Mouse (Mus musculus) embryonic facial prominence, embryonic 13.5 days (tissue): ENCODE results near the gene Ermp1. TPM values are rescaled to one million over a fixed set of nuclear protein-coding genes. Genes with fewer than 3 reads are reported as not detected.

Experiments used
- ATAC-seq: fragments of 200-750 bp; cut with Nextera tagmentation; 2 replicates; pipeline ENCODE4 v1.8.0; 2017; ENCODE audit warnings: low read depth; ENCODE audit not compliant: insufficient number of reproducible peaks, insufficient read depth, low FRiP score, low TSS enrichment
- H3K27ac ChIP-seq: fragments of 300-500 bp; sonication (generic); 2 replicates; pipeline ENCODE4 v1.5.1; 2015; ENCODE audit warnings: moderate library complexity, mild to moderate bottlenecking, inconsistent platforms
- H3K27me3 ChIP-seq: fragments of 300-500 bp; sonication (generic); 2 replicates; pipeline ENCODE4 v1.6.1; 2015; ENCODE audit warnings: mild to moderate bottlenecking, inconsistent platforms
- H3K36me3 ChIP-seq: fragments of 300-500 bp; sonication (generic); 2 replicates; pipeline ENCODE4 v1.6.1; 2015; ENCODE audit warnings: mild to moderate bottlenecking, inconsistent platforms
- H3K4me1 ChIP-seq: fragments of 300-500 bp; sonication (generic); 2 replicates; pipeline ENCODE4 v1.6.1; 2015; ENCODE audit warnings: inconsistent platforms
- H3K4me2 ChIP-seq: fragments of 300-500 bp; sonication (generic); 2 replicates; pipeline ENCODE4 v1.6.1; 2015; ENCODE audit warnings: moderate library complexity, mild to moderate bottlenecking, inconsistent platforms
- H3K4me3 ChIP-seq: fragments of 300-500 bp; sonication (generic); 2 replicates; pipeline ENCODE4 v1.5.1; 2015; ENCODE audit warnings: mild to moderate bottlenecking, inconsistent platforms
- H3K9ac ChIP-seq: fragments of 300-500 bp; sonication (generic); 2 replicates; pipeline ENCODE4 v1.6.1; 2015; ENCODE audit warnings: mild to moderate bottlenecking, inconsistent platforms
- H3K9me3 ChIP-seq: fragments of 300-500 bp; sonication (generic); 2 replicates; pipeline ENCODE4 v1.6.1; 2016; ENCODE audit warnings: inconsistent platforms
- WGBS: fragments of 180-500 bp; shearing (Covaris S2); methylation state at CpG from one replicate; pipeline ENCODE4 v1.1.7; 2015; ENCODE audit warnings: mixed read lengths; 5-methylcytosine and 5-hydroxymethylcytosine counted together
- polyA plus RNA-seq: library from polyadenylated mRNA; unstranded; fragments of >200 nt; fragmentation: Nextera tagmentation; extraction: Ambion mirVana; gene quantifications from 2 replicates; pipeline ENCODE4 v1.2.1, GENCODE M21; 2015

Gene Ermp1
- polyA plus RNA-seq, 1 experiment from 2014 or later, result 21.9 TPM

DNA sequence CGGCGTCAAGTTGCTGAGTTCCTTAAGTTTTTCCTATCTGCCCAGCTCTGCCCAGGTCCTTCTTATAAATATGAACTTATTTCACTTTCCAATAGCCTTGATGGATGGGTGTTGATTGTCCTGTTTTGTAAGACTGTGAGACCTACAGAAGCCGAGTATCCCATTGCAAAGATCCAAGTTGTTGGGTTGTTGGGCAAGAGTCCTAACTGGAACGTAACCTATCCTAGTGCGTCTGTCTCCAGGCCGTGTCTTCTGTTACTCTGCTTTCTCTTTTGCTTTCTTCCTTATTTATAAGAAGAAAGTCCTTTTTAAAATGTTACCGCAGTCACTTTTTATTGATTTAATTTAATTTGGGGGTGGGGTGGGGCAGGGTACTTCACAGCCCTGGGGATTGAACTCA, 26.7 kb upstream of the Ermp1 start:
- no peak for ATAC-seq
- no peak overlapping the region for H3K27ac ChIP-seq
- 95% methylated on average over 7 of the region's 7 CpGs for WGBS
- no peaks in the 10 kb centered on the region for H3K36me3 ChIP-seq
- no peak overlapping the region for H3K4me3 ChIP-seq
- H3K4me2 ChIP-seq, result no peak overlapping the region
- H3K9me3 ChIP-seq, result no peaks in the 10 kb centered on the region
- H3K27me3 ChIP-seq, result no peaks in the 10 kb centered on the region
- H3K4me1 ChIP-seq, result no peaks in the 10 kb centered on the region
- no peak overlapping the region for H3K9ac ChIP-seq

DNA sequence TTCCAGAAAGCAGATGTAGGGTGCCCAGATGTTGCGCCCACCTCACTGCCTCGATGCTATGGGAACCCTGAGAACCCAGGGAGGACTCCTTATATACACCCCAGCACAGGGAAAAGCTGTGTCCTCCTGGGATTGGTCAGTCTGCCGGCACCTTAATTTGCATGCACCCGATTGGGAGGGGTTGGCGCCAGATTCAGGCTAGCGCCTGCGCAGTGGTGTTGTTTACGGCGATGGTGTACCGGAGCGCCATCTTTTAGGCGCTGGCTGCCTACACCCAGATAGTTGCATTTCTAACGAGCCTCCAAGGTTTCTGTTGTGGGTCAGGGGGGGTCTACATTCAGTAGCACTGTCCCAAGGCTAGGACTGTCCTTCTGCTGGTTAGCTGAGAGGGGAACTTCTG, 24.4 kb upstream of the Ermp1 start:
- WGBS, result 93% methylated on average over 13 of the region's 13 CpGs

DNA sequence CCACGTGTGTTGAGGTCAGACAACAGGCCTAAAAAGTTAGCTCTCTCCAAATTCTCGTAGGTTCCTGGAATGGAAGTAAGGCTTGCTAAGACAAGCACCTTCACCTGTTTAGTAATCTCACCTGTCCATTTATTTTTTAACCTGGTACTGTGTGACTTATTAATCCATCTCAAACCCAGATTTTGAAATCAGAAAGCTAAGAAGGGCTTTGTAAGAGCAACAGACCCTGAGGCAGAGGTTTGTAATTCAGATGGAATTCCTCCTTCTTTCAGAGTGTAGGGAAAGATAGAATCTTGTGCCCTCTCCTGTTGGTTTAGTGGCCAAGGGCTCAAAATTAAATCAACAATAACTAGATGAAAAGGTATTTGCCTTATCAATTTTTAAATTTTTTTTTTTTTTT, 22.9 kb upstream of the Ermp1 start:
- H3K36me3 ChIP-seq, result no peaks in the 10 kb centered on the region
- peaks cover 13% of the 10 kb centered on the region for H3K4me1 ChIP-seq
- no peak overlapping the region for H3K4me3 ChIP-seq
- no peak overlapping the region for H3K9ac ChIP-seq
- WGBS, result 61% methylated on average over 2 of the region's 2 CpGs
- H3K27ac ChIP-seq, result no peak overlapping the region
- no peak overlapping the region for H3K4me2 ChIP-seq
- no peak for ATAC-seq
- H3K27me3 ChIP-seq, result no peaks in the 10 kb centered on the region
- H3K9me3 ChIP-seq, result no peaks in the 10 kb centered on the region

More for the DNA sequence above, 24.4 kb upstream of the Ermp1 start:
- Histone ChIP-seq H3K36me3 (no peaks in the 10 kb centered on the region), H3K27me3 (no peaks in the 10 kb centered on the region), H3K4me1 (no peaks in the 10 kb centered on the region; the same call in 1 of the 2 replicates), H3K4me2 (no peak overlapping the region), H3K27ac (no peak overlapping the region), H3K4me3 (no peak overlapping the region), H3K9ac (no peak overlapping the region), H3K9me3 (no peaks in the 10 kb centered on the region)
- ATAC-seq, result no peak

DNA sequence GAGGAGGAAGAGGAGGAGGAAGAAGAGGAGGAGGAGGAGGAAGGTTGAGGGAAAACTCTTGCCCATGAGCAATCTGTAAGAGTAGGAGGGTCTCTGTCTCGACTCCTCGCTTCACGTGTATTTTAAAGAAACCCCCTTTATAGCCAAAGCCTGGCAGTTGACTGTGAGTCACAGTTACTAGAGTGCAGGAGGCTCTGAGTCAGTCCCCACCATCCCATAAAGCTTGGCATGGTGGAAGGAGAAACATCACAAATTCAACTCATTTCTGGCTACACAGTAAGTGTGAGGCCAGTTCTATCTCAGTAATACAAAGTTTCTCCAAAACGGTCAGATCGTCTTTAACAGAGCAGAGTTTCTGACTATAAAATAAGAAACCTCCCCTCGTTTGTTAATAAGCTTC, 22.0 kb upstream of the Ermp1 start:
- WGBS, result 81% methylated on average over 6 of the region's 6 CpGs
- H3K9ac ChIP-seq, result no peak overlapping the region

DNA sequence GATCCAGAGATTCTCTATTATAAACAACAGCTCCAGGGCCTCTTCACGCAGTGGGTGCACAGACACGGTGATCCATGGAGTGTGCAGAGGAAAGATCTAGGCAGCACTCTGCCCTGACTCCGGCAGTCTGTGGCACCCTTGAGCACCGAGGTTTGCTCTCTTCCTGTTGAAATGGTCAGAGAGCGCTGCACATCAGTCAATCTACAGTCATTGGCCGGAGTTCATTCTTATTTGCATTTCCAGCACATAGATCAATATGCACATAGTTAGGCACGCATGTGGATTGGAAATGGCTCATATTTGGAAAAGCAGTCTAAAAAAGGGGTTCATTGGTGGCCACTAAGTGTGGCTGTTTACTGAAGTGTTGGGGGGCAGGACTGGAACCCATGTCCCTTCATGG, 19.9 kb upstream of the Ermp1 start:
- 90% methylated on average over 7 of the region's 7 CpGs for WGBS
- no peak overlapping the region for H3K4me3 ChIP-seq
- H3K36me3 ChIP-seq, result no peaks in the 10 kb centered on the region
- H3K4me2 ChIP-seq, result no peak overlapping the region
- peaks cover 16% of the 10 kb centered on the region for H3K4me1 ChIP-seq
- no peaks in the 10 kb centered on the region for H3K9me3 ChIP-seq
- ATAC-seq, result no peak
- no peak overlapping the region for H3K9ac ChIP-seq
- no peaks in the 10 kb centered on the region for H3K27me3 ChIP-seq
- H3K27ac ChIP-seq, result no peak overlapping the region

More for the DNA sequence above, 22.0 kb upstream of the Ermp1 start:
- Histone ChIP-seq H3K27me3 (no peaks in the 10 kb centered on the region), H3K27ac (no peak overlapping the region), H3K4me3 (no peak overlapping the region), H3K4me2 (no peak overlapping the region), H3K9me3 (no peaks in the 10 kb centered on the region), H3K36me3 (no peaks in the 10 kb centered on the region), H3K4me1 (peaks cover 16% of the 10 kb centered on the region)
- ATAC-seq, result no peak

DNA sequence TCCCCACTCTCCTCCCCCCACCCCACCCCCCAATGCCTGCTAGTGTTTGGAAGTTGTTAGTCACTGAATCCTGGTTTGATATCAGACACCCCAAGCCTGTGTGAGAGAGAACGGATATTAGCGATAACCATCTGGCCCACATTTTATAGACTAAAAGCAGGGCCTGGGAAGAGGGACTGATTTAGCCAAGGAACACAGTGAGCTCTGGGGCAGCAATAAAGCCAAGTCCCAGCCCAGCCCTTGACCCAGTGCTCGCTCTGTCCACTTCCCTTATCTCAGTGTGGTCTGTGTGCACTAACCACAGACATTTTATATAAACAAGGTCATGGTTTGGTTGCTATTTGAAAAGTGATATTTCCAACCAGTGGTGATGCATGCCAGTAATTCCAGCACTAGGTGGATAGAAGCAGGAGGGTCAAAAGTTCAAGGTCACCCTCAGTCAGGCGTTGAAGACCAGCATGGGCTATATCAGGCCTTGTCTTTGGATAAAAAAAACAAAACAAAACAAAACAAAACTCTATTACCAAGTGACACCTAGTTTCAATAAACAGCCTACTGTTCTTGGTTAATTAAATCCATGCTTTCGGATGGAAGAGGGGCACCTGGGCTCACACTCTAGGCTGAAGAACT, 18.9 kb upstream of the Ermp1 start:
- Histone ChIP-seq H3K4me1 (peaks cover 16% of the 10 kb centered on the region), H3K4me2 (no peak overlapping the region), H3K27me3 (no peaks in the 10 kb centered on the region), H3K9ac (no peak overlapping the region), H3K4me3 (no peak overlapping the region), H3K9me3 (no peaks in the 10 kb centered on the region), H3K36me3 (no peaks in the 10 kb centered on the region), H3K27ac (no peak overlapping the region)
- 37% methylated on average over 5 of the region's 5 CpGs for WGBS
- ATAC-seq, result 0 out of 2 replicates have a peak, but pooled peaks have one; percentile 7

DNA sequence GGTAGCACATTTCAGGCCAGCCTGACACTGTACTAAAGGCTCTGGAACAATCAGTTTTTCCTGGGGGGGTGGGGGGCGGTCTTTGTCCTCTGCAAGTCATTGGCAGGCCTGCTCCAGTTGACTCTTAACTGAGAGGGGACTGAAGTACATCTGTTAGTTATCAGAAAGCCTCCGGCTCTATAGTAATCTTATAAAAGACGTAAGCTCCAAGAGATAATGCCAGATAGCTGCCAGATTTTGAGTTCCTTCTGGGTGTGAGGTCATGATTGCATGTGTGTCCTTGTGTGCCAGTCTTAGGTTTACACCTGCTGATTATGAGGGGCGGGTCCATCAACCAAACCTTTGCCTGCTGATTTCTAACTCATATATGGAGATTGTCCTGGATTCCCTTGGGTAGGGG, 17.9 kb upstream of the Ermp1 start:
- ATAC-seq, result no peak
- Histone ChIP-seq H3K27me3 (no peaks in the 10 kb centered on the region), H3K4me3 (no peak overlapping the region), H3K4me1 (peaks cover 16% of the 10 kb centered on the region), H3K9ac (no peak overlapping the region), H3K27ac (no peak overlapping the region), H3K9me3 (no peaks in the 10 kb centered on the region), H3K36me3 (no peaks in the 10 kb centered on the region), H3K4me2 (no peak overlapping the region)
- WGBS, result 51% methylated on average over 4 of the region's 4 CpGs

DNA sequence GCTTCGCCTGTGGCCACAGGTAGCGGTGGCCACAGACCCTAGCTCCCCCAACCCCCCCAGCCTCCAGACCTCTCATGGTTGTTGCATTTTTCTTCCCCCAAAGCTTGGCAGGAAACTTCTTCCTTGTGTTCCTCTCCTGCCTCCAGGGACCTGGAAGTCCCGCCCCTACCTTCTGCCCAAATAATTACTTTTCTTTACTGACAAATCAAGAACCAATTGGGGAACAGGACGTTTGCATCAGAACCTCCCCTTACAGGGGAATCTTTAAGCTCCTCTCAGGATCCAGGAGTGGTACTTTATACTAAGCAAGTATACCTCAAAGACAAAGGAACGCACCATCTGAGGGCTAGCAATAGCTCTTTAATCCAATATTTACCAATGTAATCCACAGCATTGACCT, 16.7 kb upstream of the Ermp1 start:
- Histone ChIP-seq H3K4me1 (peaks cover 16% of the 10 kb centered on the region), H3K9me3 (no peaks in the 10 kb centered on the region), H3K36me3 (no peaks in the 10 kb centered on the region), H3K4me3 (no peak overlapping the region), H3K27me3 (no peaks in the 10 kb centered on the region), H3K9ac (no peak overlapping the region), H3K4me2 (no peak overlapping the region), H3K27ac (no peak overlapping the region)
- no peak for ATAC-seq
- WGBS, result 78% methylated on average over 5 of the region's 5 CpGs

DNA sequence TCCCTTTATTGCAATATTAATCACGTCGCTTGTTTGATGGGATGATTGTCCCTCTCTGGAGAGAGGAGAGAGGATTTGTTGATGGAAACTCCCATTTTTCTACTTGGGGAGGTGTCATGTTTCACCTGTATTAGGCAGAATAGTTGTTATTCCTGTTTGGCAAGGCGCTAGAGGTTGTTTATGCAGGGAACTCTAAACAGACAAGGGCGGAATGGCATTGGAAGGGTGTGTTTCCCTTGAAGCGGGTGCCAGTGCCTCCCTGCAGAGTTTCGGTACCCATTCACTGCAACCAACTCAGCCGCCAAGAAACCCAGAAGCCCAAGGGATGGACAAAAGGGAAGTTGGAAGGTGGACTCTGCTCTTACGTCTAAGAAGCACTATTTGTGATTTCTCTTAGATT, 15.6 kb upstream of the Ermp1 start:
- H3K27me3 ChIP-seq, result no peaks in the 10 kb centered on the region
- H3K4me1 ChIP-seq, result peaks cover 16% of the 10 kb centered on the region
- H3K9ac ChIP-seq, result no peak overlapping the region
- ATAC-seq, result 0 out of 2 replicates have a peak, but pooled peaks have one; percentile 52
- 61% methylated on average over 8 of the region's 8 CpGs for WGBS
- H3K9me3 ChIP-seq, result no peaks in the 10 kb centered on the region
- no peak overlapping the region for H3K4me2 ChIP-seq
- no peak overlapping the region for H3K4me3 ChIP-seq
- peak overlapping the region; percentile 5; the same call in 1 of the 2 replicates for H3K27ac ChIP-seq
- H3K36me3 ChIP-seq, result no peaks in the 10 kb centered on the region

DNA sequence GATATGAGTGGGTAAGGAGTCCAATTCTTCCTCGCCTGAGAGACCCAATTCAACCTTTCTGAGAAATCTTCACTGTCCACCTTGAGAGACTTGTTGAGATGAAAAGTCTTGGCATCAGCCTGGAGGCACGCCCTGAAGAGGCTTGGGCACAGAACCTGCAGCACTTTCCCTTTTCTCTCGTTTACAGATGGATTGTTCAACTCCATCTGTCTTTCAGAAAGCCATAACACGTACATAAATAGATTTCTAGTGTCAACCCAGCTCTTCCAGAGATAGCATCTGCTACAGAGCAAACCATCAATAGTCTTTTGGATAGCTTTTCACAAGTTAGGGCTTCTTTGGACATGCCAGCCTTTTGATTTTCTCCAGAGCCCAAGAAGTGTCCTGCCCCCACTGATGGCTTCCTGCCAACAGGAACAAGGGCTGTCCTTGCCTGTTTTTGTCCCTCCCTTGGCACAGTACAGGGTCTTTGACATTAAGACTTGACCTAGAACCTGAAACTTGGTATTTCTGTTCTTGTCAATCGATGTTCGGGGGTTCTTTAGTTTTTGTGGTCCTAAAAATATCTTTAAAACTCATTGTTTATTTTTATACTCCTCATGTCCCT, 13.9 kb upstream of the Ermp1 start:
- WGBS, result 85% methylated on average over 6 of the region's 6 CpGs
- ATAC-seq, result no peak

DNA sequence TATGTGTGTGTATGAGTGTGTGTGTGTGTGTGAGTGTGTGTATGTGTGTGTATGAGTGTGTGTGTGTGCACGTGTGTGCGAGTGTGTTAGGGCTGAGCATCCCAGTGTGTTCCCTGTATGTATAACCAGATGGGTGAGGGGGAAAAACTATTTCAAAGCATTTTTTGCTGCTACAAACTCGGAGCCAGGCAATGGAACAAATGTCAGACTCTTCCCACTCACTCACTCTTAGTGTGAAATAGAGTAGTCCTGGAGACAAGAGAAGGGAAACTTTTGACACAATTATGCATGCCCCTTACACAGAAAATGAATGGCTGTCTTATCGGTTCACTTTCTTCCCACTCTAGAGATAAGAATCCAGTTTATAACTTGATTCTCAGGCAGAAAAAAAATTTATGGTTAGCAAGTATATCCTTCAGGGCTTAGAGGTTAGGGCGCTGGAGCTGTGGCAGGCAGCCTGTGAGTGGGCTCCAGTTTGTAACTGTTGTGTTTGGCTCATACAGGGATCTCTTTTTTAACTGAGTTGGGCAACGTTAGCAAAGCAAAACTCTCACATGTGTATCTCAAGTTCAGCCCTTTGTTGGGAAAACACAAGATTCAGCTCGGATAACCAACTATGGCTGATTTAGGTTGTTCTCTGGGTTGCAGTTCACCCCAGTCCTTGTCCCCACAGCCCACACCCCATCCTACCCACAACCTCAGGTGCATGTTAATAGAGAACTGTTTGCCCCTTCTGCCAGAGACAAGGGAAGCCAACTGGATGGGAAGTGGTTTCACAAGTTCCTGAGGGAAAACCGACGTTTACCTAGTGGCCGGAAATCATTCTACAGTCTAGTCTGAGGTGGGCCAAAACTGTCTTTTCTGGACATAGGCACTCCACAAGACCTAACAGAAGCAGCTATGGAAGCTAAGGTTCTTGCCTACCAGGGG, 12.9 kb upstream of the Ermp1 start:
- H3K4me1 ChIP-seq, result peaks cover 6% of the 10 kb centered on the region; the same call in 1 of the 2 replicates
- WGBS, result 76% methylated on average over 10 of the region's 10 CpGs
- no peak overlapping the region for H3K9ac ChIP-seq
- H3K4me3 ChIP-seq, result no peak overlapping the region
- no peaks in the 10 kb centered on the region for H3K27me3 ChIP-seq
- no peak for ATAC-seq
- no peak overlapping the region for H3K27ac ChIP-seq
- no peaks in the 10 kb centered on the region for H3K36me3 ChIP-seq
- no peak overlapping the region for H3K4me2 ChIP-seq
- no peaks in the 10 kb centered on the region for H3K9me3 ChIP-seq

More for the DNA sequence above, 13.9 kb upstream of the Ermp1 start:
- H3K9ac ChIP-seq, result no peak overlapping the region
- H3K36me3 ChIP-seq, result no peaks in the 10 kb centered on the region
- H3K4me3 ChIP-seq, result no peak overlapping the region
- no peaks in the 10 kb centered on the region for H3K9me3 ChIP-seq
- no peak overlapping the region for H3K27ac ChIP-seq
- H3K4me2 ChIP-seq, result no peak overlapping the region
- peaks cover 10% of the 10 kb centered on the region for H3K4me1 ChIP-seq
- no peaks in the 10 kb centered on the region for H3K27me3 ChIP-seq
